Mouse (Mus musculus): ENCODE data around the gene Lpin2. TPM values are rescaled to one million over a fixed set of nuclear protein-coding genes. Genes with fewer than 3 reads are reported as not detected.

The Lpin2 gene
- total and polyA plus RNA-seq, 3 experiments, result 22.4 to 32.1 TPM; not detected in 1

DNA sequence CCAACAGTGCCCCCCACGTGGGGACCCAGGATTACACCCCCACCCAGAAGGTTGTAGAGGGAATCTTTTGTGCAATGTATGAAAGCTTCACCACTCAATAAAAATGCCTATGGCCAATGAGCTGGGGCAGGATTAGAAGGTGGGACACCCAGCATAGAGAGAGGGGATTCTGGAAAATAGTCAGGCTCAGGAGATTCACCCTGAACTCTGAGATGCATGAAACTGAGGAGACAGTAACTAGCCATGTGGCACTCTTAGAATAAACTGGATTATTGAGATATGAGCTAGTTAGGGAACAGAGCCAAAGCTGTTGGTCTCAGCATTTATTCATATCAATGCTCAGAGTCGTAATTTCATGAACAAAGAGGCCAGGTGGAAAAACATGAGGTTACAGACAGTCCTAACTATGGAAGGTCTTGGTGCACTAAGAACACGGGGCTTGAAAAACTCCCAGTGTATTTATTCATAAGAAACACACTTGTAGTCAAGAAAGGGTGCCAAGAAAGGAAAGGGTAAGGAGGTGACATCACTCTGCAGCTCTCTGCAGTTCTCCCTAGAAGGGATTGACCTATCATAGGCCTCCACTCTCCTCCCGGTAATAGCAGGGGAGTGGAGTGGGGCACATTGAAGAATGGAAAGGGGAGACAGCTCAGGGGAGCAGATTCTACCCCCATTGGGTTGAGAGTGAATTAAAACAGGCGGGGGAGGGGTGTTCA, 83.1 kb downstream of the Lpin2 start:
- H3K27ac ChIP-seq (ENCODE audit: control insufficient read depth, low read depth, low read length), result peak overlapping the region; percentile 95
- no peaks in the 10 kb centered on the region for H3K9me3 ChIP-seq (replicated peaks; ENCODE audit: insufficient read depth, low read length)
- H3K79me2 ChIP-seq (ENCODE audit: control insufficient read depth, insufficient read depth, low read length, poor library complexity), result peaks cover 32% of the 10 kb centered on the region; the same call in 1 of the 2 replicates
- peak overlapping the region; percentile 37 for H3K9ac ChIP-seq (ENCODE audit: control insufficient read depth, low read depth, low read length, poor library complexity, severe bottlenecking)
- DNase-seq (ENCODE audit: low read depth, low spot score), result peak; percentile 94
- no peaks in the 10 kb centered on the region for H3K27me3 ChIP-seq (ENCODE audit: control insufficient read depth in 1 of 2, insufficient read depth in 2 of 2, low read length in 2 of 2)
- no peak overlapping the region for H3K4me3 ChIP-seq (ENCODE audit: control insufficient read depth in 1 of 2, insufficient read depth in 1 of 2, low read depth in 2 of 2, low read length in 2 of 2)
- peaks cover 0 to 52% of the 10 kb centered on the region in 2 experiments; a peak in 3 of 4 replicates for H3K36me3 ChIP-seq (ENCODE audit: control insufficient read depth in 1 of 2, insufficient read depth in 2 of 2, low read length in 2 of 2)
- H3K4me1 ChIP-seq (ENCODE audit: control insufficient read depth in 1 of 2, insufficient read depth in 2 of 2, low read length in 2 of 2), result peaks cover 35 to 56% of the 10 kb centered on the region in 2 experiments
- TF ChIP-seq CHD2 (IDR thresholded peaks at IDR 0.05; ENCODE audit: low read length) (no peak), MYB (IDR thresholded peaks at IDR 0.05; ENCODE audit: low read depth, low read length) (0 out of 2 replicates have a peak, but pooled peaks have one; percentile 1), MEF2A (IDR thresholded peaks at IDR 0.05; ENCODE audit: extremely low read depth, insufficient replicate concordance, low read depth, low read length, poor library complexity, severe bottlenecking) (no peak), BHLHE40 (IDR thresholded peaks at IDR 0.05; ENCODE audit: borderline replicate concordance, low read depth, low read length) (no peak), NELFE (IDR thresholded peaks at IDR 0.05; ENCODE audit: low read depth, low read length) (peak; percentile 38; the same call in 1 of the 2 replicates), NRF1 (IDR thresholded peaks at IDR 0.05; ENCODE audit: insufficient read depth, low read depth, low read length, poor library complexity, severe bottlenecking) (no peak), ELF1 (IDR thresholded peaks at IDR 0.05; ENCODE audit: low read depth, low read length) (no peak), GABPA (IDR thresholded peaks at IDR 0.05; ENCODE audit: low read depth, low read length) (no peak), TAL1 (IDR thresholded peaks at IDR 0.05; ENCODE audit: low read length) (no peak; the same call in 1 of the 2 replicates), E2F4 (IDR thresholded peaks at IDR 0.05; ENCODE audit: borderline replicate concordance, low read depth, low read length) (no peak), CTCF (IDR thresholded peaks at IDR 0.05 in 2 of 3, conservative IDR thresholded peaks at IDR 0.05 in 1 of 3; ENCODE audit: control insufficient read depth in 1 of 3, insufficient read depth in 1 of 3, low read depth in 2 of 3, low read length in 3 of 3, poor library complexity in 1 of 3, severe bottlenecking in 1 of 3) (no peak), UBTF (IDR thresholded peaks at IDR 0.05; ENCODE audit: borderline replicate concordance, insufficient read depth, low read depth, low read length) (no peak), USF1 (IDR thresholded peaks at IDR 0.05; ENCODE audit: low read depth, low read length) (no peak), JUND (IDR thresholded peaks at IDR 0.05; ENCODE audit: low read depth, low read length) (no peak), MXI1 (IDR thresholded peaks at IDR 0.05; ENCODE audit: low read depth, low read length) (peak; percentile 17; the same call in 1 of the 2 replicates), GATA1 (IDR thresholded peaks at IDR 0.05; ENCODE audit: low read depth, low read length) (no peak; the same call in 1 of the 2 replicates), MAZ (IDR thresholded peaks at IDR 0.05; ENCODE audit: low read depth, low read length) (no peak), MAX (IDR thresholded peaks at IDR 0.05; ENCODE audit: low read length) (peak; percentile 69; the same call in 1 of the 2 replicates), ETS1 (IDR thresholded peaks at IDR 0.05; ENCODE audit: low read depth, low read length) (peak; percentile 73), RCOR1 (IDR thresholded peaks at IDR 0.05; ENCODE audit: low read depth, low read length) (no peak), POLR2AphosphoS5 (IDR thresholded peaks at IDR 0.05; ENCODE audit: borderline replicate concordance, low read depth, low read length) (no peak), TCF12 (IDR thresholded peaks at IDR 0.05; ENCODE audit: low read depth, low read length) (peak; percentile 31; the same call in 1 of the 2 replicates), CHD1 (IDR thresholded peaks at IDR 0.05; ENCODE audit: low read depth, low read length) (peak; percentile 94; the same call in 1 of the 2 replicates), MYC (IDR thresholded peaks at IDR 0.05; ENCODE audit: low read depth, low read length) (peak; percentile 57; the same call in 1 of the 2 replicates), KAT2A (conservative IDR thresholded peaks at IDR 0.05; ENCODE audit: low read depth, low read length) (no peak), RAD21 (IDR thresholded peaks at IDR 0.05; ENCODE audit: low read depth, low read length) (no peak), USF2 (IDR thresholded peaks at IDR 0.05; ENCODE audit: borderline replicate concordance in 1 of 2, insufficient read depth in 1 of 2, low read depth in 1 of 2, low read length in 2 of 2) (no peak), POLR2A (IDR thresholded peaks at IDR 0.05; ENCODE audit: control insufficient read depth in 1 of 2, insufficient read depth in 1 of 2, low read depth in 1 of 2, low read length in 2 of 2, poor library complexity in 1 of 2) (no peak; a peak in 2 of 4 replicates), ZNF384 (IDR thresholded peaks at IDR 0.05; ENCODE audit: low read depth, low read length) (no peak), ZMIZ1 (IDR thresholded peaks at IDR 0.05; ENCODE audit: low read depth, low read length) (no peak; the same call in 1 of the 2 replicates), HCFC1 (IDR thresholded peaks at IDR 0.05; ENCODE audit: low read depth, low read length) (no peak), ZC3H11A (IDR thresholded peaks at IDR 0.05; ENCODE audit: low read depth, low read length) (no peak), POLR2AphosphoS2 (IDR thresholded peaks at IDR 0.05; ENCODE audit: low read length) (0 out of 2 replicates have a peak, but pooled peaks have one; percentile 38), TBP (IDR thresholded peaks at IDR 0.05; ENCODE audit: low read depth, low read length) (peak; percentile 68; the same call in 1 of the 2 replicates), MAFK (IDR thresholded peaks at IDR 0.05; ENCODE audit: borderline replicate concordance, low read depth, low read length) (no peak)
